Mouse (Mus musculus) embryonic facial prominence, embryonic 14.5 days (tissue): ENCODE measurements around the gene Ercc1. TPM values are rescaled to one million over a fixed set of nuclear protein-coding genes. Genes with fewer than 3 reads are reported as not detected.

Source experiments
- ATAC-seq: fragments of 200-750 bp; cut with Nextera tagmentation; 2 replicates; pipeline ENCODE4 v1.8.0; 2017; ENCODE audit warnings: low read depth, moderate number of reproducible peaks, moderate TSS enrichment
- DNase-seq: peaks from one replicate; pipeline ENCODE4 v3.0.0-alpha.2; 2015; ENCODE audit warnings: low spot score
- H3K27ac ChIP-seq: fragments of 300-500 bp; sonication (generic); replicated peaks from 2 replicates; pipeline ENCODE4 v1.5.1; 2014; ENCODE audit warnings: low read depth, mild to moderate bottlenecking, low read length, moderate library complexity
- H3K27me3 ChIP-seq: fragments of 300-500 bp; sonication (generic); replicated peaks from 2 replicates; pipeline ENCODE4 v1.6.1; 2014; ENCODE audit warnings: low read length; ENCODE audit not compliant: control insufficient read depth, insufficient read depth
- H3K36me3 ChIP-seq: fragments of 300-500 bp; sonication (generic); 2 replicates; pipeline ENCODE4 v1.6.1; 2014; ENCODE audit warnings: low read length, mixed read lengths; ENCODE audit not compliant: control insufficient read depth, insufficient read depth
- H3K4me1 ChIP-seq: fragments of 300-500 bp; sonication (generic); 2 replicates; pipeline ENCODE4 v1.6.1; 2014; ENCODE audit warnings: antibody characterized with exemption, low read length; ENCODE audit not compliant: control insufficient read depth, insufficient read depth
- H3K4me2 ChIP-seq: fragments of 300-500 bp; sonication (generic); 2 replicates; pipeline ENCODE4 v1.6.1; 2014; ENCODE audit warnings: low read depth, mild to moderate bottlenecking, low read length, moderate library complexity, mixed read lengths
- H3K4me3 ChIP-seq: fragments of 300-500 bp; sonication (generic); 2 replicates; pipeline ENCODE4 v1.5.1; 2014; ENCODE audit warnings: low read depth, mild to moderate bottlenecking, low read length
- H3K9ac ChIP-seq: fragments of 300-500 bp; sonication (generic); 2 replicates; pipeline ENCODE4 v1.6.1; 2014; ENCODE audit warnings: low read depth, mild to moderate bottlenecking, low read length, moderate library complexity, mixed read lengths
- H3K9me3 ChIP-seq: fragments of 300-500 bp; sonication (generic); 2 replicates; pipeline ENCODE4 v1.6.1; 2016; ENCODE audit warnings: low read length; ENCODE audit not compliant: control insufficient read depth
- WGBS: fragments of 180-500 bp; shearing (Covaris S2); extraction: QIAGEN DNeasy Blood & Tissue Kit; methylation state at CpG from one replicate; pipeline ENCODE4 v1.1.7; 2014; 5-methylcytosine and 5-hydroxymethylcytosine counted together
- polyA plus RNA-seq: library from polyadenylated mRNA; unstranded; fragments of >200 nt; fragmentation: Nextera tagmentation; extraction: Ambion mirVana; gene quantifications from 2 replicates; pipeline ENCODE4 v1.2.1, GENCODE M21; 2014

The Ercc1 gene
- polyA plus RNA-seq, 1 experiment from 2014 or later: 64.0 TPM

- H3K9me3 ChIP-seq: no peaks in the 10 kb centered on the region
- ATAC-seq (no peak), DNase-seq (no peak)
- no peak overlapping the region for H3K27ac ChIP-seq
- H3K9ac ChIP-seq: no peak overlapping the region
- H3K36me3 ChIP-seq: peaks cover 66% of the 10 kb centered on the region
- H3K4me1 ChIP-seq: peaks cover 2% of the 10 kb centered on the region; the same call in 1 of the 2 replicates
- H3K27me3 ChIP-seq: peaks cover 4% of the 10 kb centered on the region; the same call in 1 of the 2 replicates
- WGBS: 85% methylated on average over 6 of the region's 8 CpGs
- H3K4me3 ChIP-seq: no peak overlapping the region
- H3K4me2 ChIP-seq: no peak overlapping the region
These were observed 49.9 kb downstream of the Ercc1 start for GRCm38 (mm10) chr7:19394484-19394883.

GRCm38 (mm10) chr7:19399496-19400280 is 55.1 kb downstream of the Ercc1 start:
- H3K27ac ChIP-seq: peak overlapping the region; percentile 55
- peak; percentile 72 for DNase-seq
- 3% methylated on average over 26 of the region's 27 CpGs for WGBS
- H3K4me2 ChIP-seq: peak overlapping the region; percentile 55
- H3K4me1 ChIP-seq: peaks cover 5% of the 10 kb centered on the region; the same call in 1 of the 2 replicates
- H3K27me3 ChIP-seq: peaks cover 43% of the 10 kb centered on the region
- H3K36me3 ChIP-seq: peaks cover 14% of the 10 kb centered on the region
- peak overlapping the region; percentile 28 for H3K4me3 ChIP-seq
- peak overlapping the region; percentile 55 for H3K9ac ChIP-seq
- H3K9me3 ChIP-seq: peaks cover 7% of the 10 kb centered on the region; the same call in 1 of the 2 replicates
- ATAC-seq: peak; percentile 72

DNA sequence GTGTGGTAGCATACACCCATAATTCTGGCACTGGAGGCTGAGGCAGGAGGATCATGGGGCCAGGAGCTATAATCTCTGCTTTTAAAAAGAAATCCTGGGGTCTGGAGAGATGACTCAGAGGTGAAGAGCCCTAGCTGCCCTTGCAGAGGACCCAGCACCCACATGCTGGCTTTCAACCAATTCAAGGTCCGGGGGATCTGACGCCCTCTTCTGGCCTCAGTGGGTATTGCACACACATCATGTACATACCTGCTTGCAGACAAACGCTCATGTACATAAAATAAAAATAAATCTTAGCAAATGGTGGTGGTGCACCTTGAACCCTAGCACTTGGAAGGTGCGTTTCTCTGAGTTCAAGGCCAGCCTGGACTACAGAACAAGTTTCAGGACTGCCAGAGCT is 56.4 kb downstream of the Ercc1 start:
- Histone ChIP-seq H3K27ac (no peak overlapping the region), H3K9me3 (peaks cover 7% of the 10 kb centered on the region; the same call in 1 of the 2 replicates), H3K4me1 (peaks cover 5% of the 10 kb centered on the region; the same call in 1 of the 2 replicates), H3K9ac (no peak overlapping the region), H3K4me3 (no peak overlapping the region), H3K27me3 (peaks cover 49% of the 10 kb centered on the region), H3K36me3 (peaks cover 1% of the 10 kb centered on the region; the same call in 1 of the 2 replicates), H3K4me2 (no peak overlapping the region)
- no peak for DNase-seq
- no peak for ATAC-seq
- WGBS: 84% methylated on average over 4 of the region's 4 CpGs

- peaks cover 5% of the 10 kb centered on the region; the same call in 1 of the 2 replicates for H3K4me1 ChIP-seq
- H3K27ac ChIP-seq: no peak overlapping the region
- H3K9ac ChIP-seq: no peak overlapping the region
- peaks cover 49% of the 10 kb centered on the region for H3K27me3 ChIP-seq
- 79% methylated on average over 8 of the region's 9 CpGs for WGBS
- no peaks in the 10 kb centered on the region for H3K36me3 ChIP-seq
- H3K4me3 ChIP-seq: no peak overlapping the region
- no peak overlapping the region for H3K4me2 ChIP-seq
- DNase-seq: no peak
- peaks cover 7% of the 10 kb centered on the region; the same call in 1 of the 2 replicates for H3K9me3 ChIP-seq
- no peak for ATAC-seq
These were observed 58.0 kb downstream of the Ercc1 start for GRCm38 (mm10) chr7:19402535-19403112.

- ATAC-seq: peak; percentile 66
- 1% methylated on average over 38 of the region's 62 CpGs for WGBS
- H3K27me3 ChIP-seq: peaks cover 49% of the 10 kb centered on the region
These were observed 59.2 kb downstream of the Ercc1 start, which contains the start of gene Klc3 for GRCm38 (mm10) chr7:19403731-19404296. Klc3 (minus strand) TSS chr7:19404104.

DNA sequence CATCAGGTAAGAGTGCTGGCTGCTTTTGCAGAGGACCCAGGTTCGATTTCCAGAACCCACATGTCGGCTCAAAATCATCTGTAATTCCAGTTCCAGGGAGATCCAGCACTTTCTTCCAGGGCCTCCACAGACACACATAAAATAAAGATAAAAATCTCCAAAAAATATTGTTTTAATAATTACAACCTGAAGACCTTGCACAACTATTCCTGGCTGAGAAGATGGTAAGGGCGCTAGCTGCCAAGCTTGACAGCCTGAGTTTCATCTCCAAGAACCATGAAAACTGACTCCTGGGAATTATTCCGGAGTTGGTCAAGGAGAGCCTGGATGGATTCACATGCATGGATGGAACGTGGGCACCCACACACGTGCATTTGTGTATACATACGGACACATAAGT is 59.9 kb downstream of the Ercc1 start, which contains the start of gene Ckm:
Gene Ckm, plus strand, starts transcription at position 301 of the 400 bp plus-strand sequence.
- peaks cover 4% of the 10 kb centered on the region; the same call in 1 of the 2 replicates for H3K4me1 ChIP-seq
- H3K27me3 ChIP-seq: peaks cover 45% of the 10 kb centered on the region
- no peak for DNase-seq
- peak within 1 kb of the TSS; percentile 60 for H3K9ac ChIP-seq
- peak within 1 kb of the TSS; percentile 95 for H3K4me2 ChIP-seq
- H3K4me3 ChIP-seq: peak within 1 kb of the TSS; percentile 58
- no peak within 1 kb of the TSS for H3K27ac ChIP-seq
- peaks cover 7% of the 10 kb centered on the region; the same call in 1 of the 2 replicates for H3K9me3 ChIP-seq
- ATAC-seq: no peak
- H3K36me3 ChIP-seq: no peaks in the 10 kb centered on the region
- 51% methylated on average over 7 of the region's 7 CpGs for WGBS

More at GRCm38 (mm10) chr7:19403731-19404296, 59.2 kb downstream of the Ercc1 start, which contains the start of gene Klc3:
- Histone ChIP-seq H3K9ac (peak within 1 kb of the TSS; percentile 60), H3K4me1 (peaks cover 5% of the 10 kb centered on the region; the same call in 1 of the 2 replicates), H3K9me3 (peaks cover 7% of the 10 kb centered on the region; the same call in 1 of the 2 replicates), H3K27ac (no peak within 1 kb of the TSS), H3K4me3 (peak within 1 kb of the TSS; percentile 58), H3K36me3 (no peaks in the 10 kb centered on the region), H3K4me2 (peak within 1 kb of the TSS; percentile 95)
- DNase-seq: peak; percentile 87

GRCm38 (mm10) chr7:19405417-19405816 is 60.8 kb downstream of the Ercc1 start:
- Histone ChIP-seq H3K36me3 (no peaks in the 10 kb centered on the region), H3K9ac (peak overlapping the region; percentile 14; the same call in 1 of the 2 replicates), H3K4me2 (peak overlapping the region; percentile 49), H3K4me3 (no peak overlapping the region), H3K27ac (no peak overlapping the region), H3K27me3 (peaks cover 38% of the 10 kb centered on the region), H3K4me1 (no peaks in the 10 kb centered on the region; the same call in 1 of the 2 replicates), H3K9me3 (peaks cover 7% of the 10 kb centered on the region; the same call in 1 of the 2 replicates)
- DNase-seq (peak; percentile 61), ATAC-seq (0 out of 2 replicates have a peak, but pooled peaks have one; percentile 20)
- 3% methylated on average over 18 of the region's 19 CpGs for WGBS
